Mouse (Mus musculus) lung, adult 2 months (tissue): ENCODE data around the gene Gm10273.

Experiments
- CTCF ChIP-seq: fragments of 200-500 bp; IDR thresholded peaks from 2 replicates; pipeline ENCODE4 v1.5.1; 2011; ENCODE audit warnings: mild to moderate bottlenecking, low read length, control low read depth; ENCODE audit not compliant: insufficient read depth
- POLR2A ChIP-seq: fragments of 200-500 bp; IDR thresholded peaks from 2 replicates; pipeline ENCODE4 v1.6.1; 2011; ENCODE audit warnings: low read depth, mild to moderate bottlenecking, control low read depth, low read length, borderline replicate concordance; ENCODE audit errors: extremely low read depth

GRCm38 (mm10) chr10:59378728-59379127 is 16.7 kb upstream of the Gm10273 start:
- TF ChIP-seq POLR2A (no peak), CTCF (no peak)
